Mouse (Mus musculus) kidney, adult 8-10 months (tissue): Measurements from ENCODE around the gene Prkab1.

Experiments used
- DNase-seq, 2 experiments: peaks; one replicate each; pipeline ENCODE4 v3.0.0; 2022

The Prkab1 gene

GRCm38 (mm10) chr5:116017391-116017790, 6.9 kb downstream of the Prkab1 start:
- no peak for DNase-seq

DNA sequence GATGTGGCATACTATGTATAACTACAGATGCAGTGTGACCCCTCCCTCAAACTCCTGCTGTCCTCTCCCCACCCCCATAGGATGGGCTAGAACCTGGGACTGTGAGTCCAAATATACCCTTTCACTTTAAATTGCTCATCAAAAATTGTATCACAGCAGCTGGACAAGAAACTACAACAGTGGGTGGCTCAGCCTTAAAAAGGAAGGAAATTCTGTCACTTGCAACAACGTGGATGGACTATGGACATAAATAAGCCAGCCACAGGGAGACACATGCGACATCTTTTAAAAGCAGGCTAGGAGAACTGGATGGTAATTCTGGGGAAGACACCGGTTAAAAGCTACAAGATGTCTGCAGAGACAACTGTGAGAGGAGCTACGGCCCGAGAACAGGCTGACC, 7.8 kb downstream of the Prkab1 start:
- no peak for DNase-seq

- DNase-seq, result no peak
Measured at GRCm38 (mm10) chr5:116014237-116014636, 10.1 kb downstream of the Prkab1 start.

DNA sequence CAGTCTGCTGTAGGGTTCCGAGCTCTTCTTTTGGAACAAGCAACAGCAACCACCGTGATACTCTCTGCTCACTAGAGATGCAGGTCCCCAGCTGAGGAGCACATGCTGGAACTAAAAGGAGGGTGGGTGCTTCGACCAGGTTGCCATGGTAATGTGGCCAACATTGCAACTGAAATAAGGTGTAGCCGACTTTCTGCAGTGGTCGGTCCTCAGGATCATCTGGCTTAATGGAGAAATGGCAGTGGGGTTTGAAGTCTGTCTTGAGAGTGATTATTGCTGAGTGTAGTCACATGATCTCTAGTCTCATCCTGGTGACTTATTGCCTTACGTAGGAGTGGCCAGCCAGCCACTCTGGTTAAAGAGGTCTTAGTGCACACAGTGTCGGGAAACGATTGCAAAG, 10.5 kb downstream of the Prkab1 start:
- no peak for DNase-seq

DNA sequence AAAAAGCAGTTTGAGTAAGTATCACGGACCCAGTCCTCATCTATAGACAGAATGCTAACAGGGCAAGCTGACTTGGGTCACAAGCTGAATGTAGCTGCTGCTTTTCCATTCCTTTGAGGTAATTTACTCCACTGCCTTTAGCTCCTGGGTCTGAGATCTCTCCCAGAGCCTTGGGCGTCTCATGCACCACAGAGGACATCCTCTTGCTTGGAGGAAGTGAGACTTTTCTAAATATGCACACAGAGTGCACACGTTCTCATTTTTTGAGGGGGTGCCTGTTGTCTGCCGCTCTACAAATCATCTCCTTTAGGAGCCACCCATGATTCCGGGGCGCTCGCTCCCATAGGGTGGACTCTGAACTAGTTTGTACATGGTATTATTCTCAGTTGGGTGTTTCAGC, 11.8 kb downstream of the Prkab1 start:
- no peak for DNase-seq

GRCm38 (mm10) chr5:116011700-116012099, 12.6 kb downstream of the Prkab1 start:
- DNase-seq, result no peak

DNA sequence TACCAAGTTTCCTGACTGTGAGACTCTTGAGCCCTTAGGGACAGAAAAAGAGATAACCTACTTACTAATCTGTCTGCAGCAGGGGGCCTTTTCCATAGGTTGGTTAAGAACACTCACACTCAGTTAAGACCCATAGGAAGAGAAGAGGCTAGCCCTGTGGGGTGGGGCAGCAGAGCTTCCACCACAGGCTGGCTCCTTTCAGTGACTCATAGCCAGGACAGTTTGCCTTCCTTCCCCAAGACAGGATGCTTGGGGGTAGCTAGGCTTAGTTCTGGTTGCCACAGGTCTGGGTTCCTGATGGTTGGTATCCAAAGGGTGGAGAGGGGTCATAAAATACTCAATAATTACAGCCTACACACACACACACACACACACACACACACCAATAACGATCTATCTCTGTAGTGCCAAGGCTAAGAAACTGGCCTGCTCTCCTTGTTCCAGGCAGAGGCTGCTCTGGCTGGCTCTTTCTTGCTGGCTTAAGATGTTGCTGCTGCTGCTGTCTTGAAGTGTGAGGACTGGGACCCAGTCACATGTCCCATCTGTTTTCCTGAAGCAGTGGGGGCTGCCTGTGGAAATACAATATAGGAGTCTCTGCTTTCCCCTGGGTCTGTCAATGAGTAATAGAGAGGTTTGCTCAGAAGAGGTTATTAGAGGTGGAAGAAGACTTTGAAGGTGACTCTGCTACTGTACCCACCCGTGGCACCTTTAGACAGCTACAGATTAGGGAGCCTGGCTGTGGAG, 14.3 kb downstream of the Prkab1 start:
- no peak for DNase-seq

DNA sequence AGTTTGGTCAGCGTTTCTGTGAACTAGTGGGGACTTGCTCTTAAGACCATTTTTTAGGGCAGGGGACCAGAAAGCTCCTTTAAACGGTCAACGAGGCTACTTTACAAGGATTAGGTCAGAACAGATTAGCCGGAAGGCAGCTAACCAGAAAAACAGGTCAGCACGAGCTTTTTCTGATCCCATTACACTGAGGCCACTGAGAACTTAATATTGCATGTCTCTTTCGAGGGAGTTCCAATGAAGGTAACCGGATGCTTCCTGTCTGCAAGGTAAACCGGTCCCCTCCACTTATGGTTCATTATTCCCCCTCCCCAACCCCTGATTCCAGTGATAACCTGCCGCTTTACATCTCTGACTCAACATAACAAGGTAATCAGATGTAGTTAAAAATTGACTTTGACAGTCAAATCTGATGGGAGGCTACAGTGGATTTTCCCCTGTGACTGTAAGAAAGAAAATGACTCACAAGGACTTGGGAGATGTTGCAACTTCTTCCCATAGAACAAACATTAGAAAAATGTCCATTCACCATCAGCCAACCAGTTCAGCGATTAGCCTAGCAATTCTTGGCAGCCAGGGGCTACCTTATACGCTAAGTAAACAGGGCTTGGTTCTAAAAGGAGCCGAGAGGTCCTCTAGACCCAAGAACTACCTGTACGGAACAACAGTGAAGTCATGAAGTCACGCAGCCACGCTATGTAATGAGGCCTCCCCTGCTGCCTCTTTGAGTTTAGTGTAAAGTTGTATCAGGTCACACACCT, 15.0 kb downstream of the Prkab1 start:
- DNase-seq, result no peak

DNA sequence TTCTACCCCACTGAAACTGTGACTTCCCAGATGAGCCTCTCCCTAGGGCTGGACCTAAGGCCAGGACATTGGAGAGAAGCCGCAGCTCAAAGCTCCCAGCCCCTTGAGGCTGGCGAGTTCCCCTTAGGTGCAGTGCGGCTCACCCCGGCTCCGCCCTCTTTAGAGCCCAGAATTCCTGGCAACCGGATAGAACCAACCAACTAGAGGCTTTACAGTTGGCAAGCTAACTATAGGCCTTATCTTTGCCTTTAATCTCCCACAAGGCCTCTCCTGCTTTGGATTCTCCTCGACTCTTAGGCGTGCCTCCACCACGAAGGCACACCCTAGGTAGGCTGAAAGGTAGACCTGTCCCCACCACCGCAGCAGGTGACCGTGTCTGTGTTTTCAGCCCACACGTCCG, 16.6 kb downstream of the Prkab1 start:
- DNase-seq, result no peak

DNA sequence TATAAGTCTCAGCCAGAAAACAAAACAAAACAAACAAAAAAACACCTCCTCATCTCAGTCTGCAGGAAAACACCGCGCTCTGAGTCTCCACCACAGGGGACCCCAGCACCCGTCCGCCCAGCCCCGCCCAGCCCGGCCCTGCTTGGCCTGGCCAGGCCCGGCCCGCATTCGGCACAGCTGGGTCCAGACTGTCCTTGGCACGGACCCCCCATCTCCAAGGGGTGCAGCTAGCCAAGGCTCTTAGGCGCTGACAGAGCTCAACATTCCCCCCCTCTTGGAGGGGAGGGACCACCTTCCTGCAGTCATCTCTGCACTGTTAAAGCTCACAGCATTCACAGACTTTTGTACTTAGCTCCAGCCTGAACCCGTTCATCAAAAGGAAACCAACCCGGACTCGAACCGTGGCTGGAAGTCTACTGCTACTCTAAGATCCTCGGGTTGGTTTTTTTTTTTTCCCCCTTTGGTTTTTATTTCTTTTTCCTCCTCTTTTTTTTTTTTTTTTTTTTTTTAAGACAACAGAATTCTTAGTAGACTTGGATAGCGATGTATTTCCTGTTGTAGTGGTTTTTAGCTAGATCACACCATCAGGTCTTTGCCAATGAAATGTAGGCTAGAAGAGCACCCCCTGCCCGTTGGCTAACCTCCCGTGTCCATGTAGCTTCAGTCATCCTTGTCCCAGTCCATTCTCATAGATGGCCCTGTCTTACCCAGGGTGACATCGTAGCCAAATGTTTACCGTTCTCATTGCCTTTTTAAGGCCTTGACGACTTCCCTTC, 17.8 kb downstream of the Prkab1 start:
- peak in 1 of 2 experiments; percentile 55 for DNase-seq

DNA sequence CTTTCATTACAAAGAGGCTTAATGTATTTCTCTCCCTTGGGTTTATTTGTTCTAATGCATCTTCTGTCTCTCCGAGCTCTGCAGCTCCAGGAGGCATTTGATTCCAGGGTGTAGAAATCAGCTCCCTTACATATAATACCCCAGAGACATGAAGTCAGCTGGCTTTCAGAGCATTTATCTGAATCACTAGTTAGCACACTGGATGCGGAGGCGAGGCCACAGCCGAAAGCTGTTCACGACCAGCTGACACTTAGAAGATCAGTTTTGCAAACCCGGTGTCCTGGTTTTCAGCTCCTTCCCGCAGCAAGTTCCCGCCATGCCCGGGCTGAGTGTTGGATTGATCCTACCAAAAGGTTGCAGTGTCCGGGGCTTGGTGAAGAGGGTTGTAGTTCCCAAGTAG, 20.0 kb downstream of the Prkab1 start:
- no peak for DNase-seq

- no peak for DNase-seq
Measured at GRCm38 (mm10) chr5:116003825-116004224, 20.5 kb downstream of the Prkab1 start.

DNA sequence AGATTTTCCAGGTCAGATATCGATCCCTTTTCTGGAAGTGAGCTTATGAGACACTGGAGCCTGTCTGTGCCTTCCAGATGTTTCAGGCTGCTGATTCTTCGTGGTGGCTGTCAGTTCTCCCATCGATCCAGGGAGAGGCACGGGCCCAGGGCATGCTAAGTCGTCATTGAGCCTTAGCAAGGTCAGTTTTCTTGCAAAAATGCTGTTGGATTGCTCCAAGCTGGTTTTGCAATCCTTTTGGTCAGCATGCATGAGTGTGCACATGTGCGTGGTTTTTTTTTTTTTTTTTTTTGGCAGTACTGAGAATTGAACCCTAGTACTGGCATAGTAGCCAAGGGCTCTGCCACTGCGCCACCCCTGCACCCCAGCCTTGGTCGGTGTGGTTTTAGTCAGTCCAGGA, 21.2 kb downstream of the Prkab1 start:
- no peak for DNase-seq

DNA sequence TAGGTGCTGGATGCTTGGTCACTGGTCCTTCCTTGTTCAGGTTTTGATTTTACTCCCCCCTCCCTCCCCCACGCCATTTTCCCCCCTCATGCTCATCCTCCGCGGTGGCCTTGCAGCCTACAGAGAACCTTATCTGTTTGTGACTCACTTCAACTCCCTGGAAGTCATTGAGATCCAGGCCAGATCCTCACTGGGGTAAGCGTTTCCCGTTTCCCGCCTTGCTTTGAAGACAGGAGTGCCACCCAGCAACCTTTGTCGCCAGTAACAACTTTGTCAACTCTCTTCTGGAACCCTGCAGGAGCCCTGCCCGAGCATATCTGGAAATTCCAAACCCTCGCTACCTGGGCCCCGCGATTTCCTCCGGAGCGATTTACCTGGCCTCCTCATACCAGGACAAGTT, 26.9 kb downstream of the Prkab1 start:
- no peak for DNase-seq

- no peak for DNase-seq
Measured at GRCm38 (mm10) chr5:115994101-115994500, 30.2 kb downstream of the Prkab1 start.

DNA sequence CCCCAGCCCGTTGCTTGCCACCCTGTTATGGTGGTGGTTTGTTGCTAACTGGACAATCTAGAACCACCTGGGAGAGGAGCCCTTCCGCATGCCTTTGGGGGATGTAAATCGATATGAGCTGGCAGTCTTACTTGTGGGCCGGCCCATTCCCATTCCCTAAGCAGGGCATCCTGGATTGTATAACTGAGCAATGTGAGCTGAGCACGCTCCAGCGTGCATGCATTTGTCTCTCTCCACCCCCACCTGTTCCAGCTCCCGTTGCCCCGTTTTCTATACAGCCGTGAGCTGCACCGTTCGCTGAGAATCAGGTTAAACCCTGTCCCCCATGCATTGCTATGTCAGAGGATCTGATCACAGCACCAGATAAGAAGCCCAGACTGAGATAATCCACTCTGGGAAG, 32.6 kb downstream of the Prkab1 start:
- DNase-seq, result no peak

DNA sequence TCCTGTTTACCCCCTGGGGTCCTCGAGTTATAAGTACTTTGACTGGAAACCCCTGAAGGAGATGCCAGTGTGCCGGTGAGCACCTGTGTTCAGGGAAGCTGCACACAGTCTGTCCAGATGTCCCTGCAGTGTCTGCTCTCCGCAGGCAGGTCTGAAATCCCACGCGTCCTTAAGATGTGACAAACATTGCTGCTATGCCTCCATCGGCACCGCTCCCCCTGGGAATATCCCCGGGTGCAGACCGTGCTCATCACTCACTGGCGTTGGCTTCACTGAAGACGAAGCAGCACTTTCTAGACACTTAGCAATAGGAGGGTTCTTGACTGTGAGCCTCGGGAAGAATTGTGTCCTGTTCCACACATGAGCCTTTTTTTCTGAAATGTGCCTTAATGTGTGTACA, 37.0 kb downstream of the Prkab1 start:
- DNase-seq, result no peak

- no peak for DNase-seq
Measured at GRCm38 (mm10) chr5:115985101-115985500, 39.2 kb downstream of the Prkab1 start.

DNA sequence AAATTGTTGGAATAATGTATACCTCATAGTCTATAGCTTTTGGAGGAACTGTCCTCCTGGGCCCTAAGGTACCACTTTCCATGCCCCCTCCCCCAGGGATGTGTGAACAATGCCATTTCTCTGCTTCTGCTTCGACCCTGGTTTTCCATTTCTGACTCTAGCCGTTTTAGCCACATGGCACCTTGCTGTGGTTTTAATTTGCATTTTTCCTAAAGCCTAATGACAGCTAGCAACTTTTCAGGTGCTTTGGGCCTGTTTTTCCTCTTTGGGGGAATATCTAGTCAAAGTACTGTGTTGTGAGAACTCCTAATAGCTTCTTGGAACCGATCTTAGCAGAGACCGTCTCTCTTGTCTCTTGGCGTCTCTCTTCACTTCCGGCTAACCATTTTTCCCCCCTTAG, 39.9 kb downstream of the Prkab1 start:
- DNase-seq, result no peak

DNA sequence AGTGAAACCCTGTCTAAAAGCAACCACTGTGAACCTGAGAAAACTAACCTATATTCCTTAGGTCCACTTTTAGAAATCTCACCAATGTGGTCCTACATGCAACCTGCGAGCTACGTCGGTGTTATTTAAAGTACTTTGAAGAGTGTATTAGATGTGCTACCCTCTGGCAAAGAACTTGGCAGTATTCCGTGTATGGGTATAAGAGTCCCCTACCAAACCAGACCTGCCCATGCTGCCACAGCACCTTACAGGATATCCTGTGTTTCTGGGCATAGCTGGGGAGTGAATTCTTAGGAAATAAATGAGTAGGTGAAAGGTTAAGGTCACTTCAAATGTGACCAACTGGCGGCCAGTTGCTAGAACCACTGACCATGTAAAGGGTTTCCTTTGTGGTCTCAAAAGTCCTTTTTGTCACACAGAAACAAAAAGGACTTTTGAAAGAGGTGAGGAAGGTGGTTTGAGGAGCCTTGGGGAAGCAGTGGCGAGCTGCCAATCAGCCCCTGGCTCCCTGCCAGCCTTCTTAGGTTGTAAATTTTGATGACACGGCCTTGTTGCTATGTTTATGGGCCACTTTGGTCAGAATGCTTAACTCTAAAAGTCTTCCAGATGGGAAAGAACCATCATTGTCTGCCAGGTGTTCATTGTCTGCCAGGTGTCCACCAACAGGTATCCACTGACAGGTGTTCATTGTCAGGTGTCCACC, 41.5 kb downstream of the Prkab1 start:
- peak; percentile 50 to 79 for DNase-seq

GRCm38 (mm10) chr5:115980537-115980936, 43.8 kb downstream of the Prkab1 start:
- peak in 1 of 2 experiments; percentile 18 for DNase-seq

GRCm38 (mm10) chr5:115979134-115979696, 45.1 kb downstream of the Prkab1 start:
- DNase-seq, result peak in 1 of 2 experiments; percentile 29

- DNase-seq, result no peak
Measured at GRCm38 (mm10) chr5:115978255-115978654, 46.1 kb downstream of the Prkab1 start.
